Mouse (Mus musculus): ENCODE measurements at regions not wholly inside any gene's neighbourhood (a gene's known extent, or its start where the extent isn't known, plus 50 kb on each side); places are given as distances from the start of the nearest gene placed in this dataset.
A peak's percentile ranks its signal among the peaks of the same experiment; 100 is the strongest.

GRCm38 (mm10) chr2:179216773-179217172 is 225.5 kb upstream of the Cdh4 start:
- no peak for ATAC-seq (ENCODE audit: low TSS enrichment)

DNA sequence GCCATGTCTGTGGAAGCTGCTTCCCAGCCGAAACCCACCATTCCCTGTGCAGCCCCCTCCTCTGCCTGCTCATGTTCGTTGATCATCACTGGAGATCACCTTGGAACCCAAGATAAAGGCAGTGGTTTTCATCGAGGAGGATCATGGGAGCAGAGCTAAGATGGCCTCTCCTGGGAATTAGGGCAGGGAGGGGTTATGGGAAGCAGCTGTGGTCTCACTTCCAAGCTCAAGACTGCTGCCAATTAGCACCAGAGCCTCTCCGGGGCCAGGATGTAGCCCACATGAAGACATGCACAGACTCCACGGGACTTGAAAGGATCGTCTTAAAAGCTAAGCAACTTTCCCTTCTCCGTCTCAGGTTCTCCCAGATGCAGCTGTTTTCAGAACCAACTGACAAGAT is 214.1 kb upstream of the Cdh4 start:
- ATAC-seq (ENCODE audit: low TSS enrichment) = no peak

- no peak for ATAC-seq (ENCODE audit: low TSS enrichment)
Measured at GRCm38 (mm10) chr2:179231708-179232354, 210.4 kb upstream of the Cdh4 start.

- peak; percentile 96 for ATAC-seq (ENCODE audit: low TSS enrichment)
Measured at GRCm38 (mm10) chr2:179238166-179238565, 204.1 kb upstream of the Cdh4 start.

- no peak for ATAC-seq (ENCODE audit: low TSS enrichment)
Measured at GRCm38 (mm10) chr2:179260892-179261291, 181.3 kb upstream of the Cdh4 start.

DNA sequence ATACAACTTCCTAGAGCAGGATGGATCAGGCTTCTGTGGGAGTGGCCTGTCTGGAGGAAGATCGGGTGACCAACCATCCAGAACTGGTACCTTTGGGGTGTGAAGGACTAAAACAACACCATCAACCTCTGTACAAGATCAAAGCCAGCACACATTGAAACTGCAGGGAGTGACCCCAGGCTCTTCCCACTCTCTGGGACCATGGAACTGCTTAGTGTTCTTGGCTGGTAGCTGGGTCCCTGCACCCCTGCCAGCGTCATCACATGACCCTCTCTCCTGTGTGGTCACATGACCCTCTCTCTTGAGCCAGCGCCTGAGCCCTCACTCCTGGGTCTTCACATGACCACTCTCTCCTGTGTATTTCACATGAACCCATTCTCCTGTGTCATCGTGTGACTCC is 178.3 kb upstream of the Cdh4 start:
- no peak for ATAC-seq (ENCODE audit: low TSS enrichment)

DNA sequence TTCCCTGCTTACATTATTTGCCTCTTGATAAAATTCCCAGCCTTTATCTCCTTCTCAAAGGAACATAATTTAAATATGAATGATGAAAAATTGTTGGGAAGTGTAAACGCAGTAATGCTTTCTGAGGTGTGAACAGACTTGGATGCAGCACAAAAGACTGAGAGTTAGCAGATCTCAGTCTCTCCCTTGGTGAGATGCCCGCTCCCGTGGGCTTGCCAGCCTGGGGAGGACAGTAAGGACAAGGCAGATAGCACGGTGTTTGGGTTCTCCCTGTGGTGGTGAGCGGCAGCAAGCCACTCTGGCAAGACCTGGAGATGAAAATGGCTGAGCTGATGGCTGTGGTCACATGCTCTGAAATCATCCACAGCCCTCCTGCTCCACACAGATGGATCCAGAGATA is 176.8 kb upstream of the Cdh4 start:
- peak; percentile 78 for ATAC-seq (ENCODE audit: low TSS enrichment)

GRCm38 (mm10) chr2:179277204-179277886 is 164.9 kb upstream of the Cdh4 start:
- ATAC-seq (ENCODE audit: low TSS enrichment) = peak; percentile 55; the same call in 1 of the 2 replicates

DNA sequence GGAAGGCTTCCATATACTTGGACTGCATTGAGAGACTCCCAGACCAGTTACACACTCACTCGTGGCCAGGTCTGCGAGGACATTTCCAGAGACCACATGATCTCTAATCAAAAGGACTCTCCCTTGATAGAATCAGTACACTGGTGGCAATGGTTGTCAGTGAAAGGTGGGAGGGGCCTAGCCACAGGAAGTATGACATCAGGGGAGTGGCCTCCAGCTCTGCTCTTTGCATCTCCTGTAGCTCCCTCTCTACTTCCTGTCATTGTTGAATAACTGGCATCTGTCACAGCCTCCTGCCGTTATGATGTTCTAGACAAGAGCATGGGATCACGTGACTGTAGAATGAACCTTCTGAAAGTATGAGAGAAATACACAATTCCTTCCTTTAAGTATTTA is 164.3 kb upstream of the Cdh4 start:
- no peak for ATAC-seq (ENCODE audit: low TSS enrichment)

DNA sequence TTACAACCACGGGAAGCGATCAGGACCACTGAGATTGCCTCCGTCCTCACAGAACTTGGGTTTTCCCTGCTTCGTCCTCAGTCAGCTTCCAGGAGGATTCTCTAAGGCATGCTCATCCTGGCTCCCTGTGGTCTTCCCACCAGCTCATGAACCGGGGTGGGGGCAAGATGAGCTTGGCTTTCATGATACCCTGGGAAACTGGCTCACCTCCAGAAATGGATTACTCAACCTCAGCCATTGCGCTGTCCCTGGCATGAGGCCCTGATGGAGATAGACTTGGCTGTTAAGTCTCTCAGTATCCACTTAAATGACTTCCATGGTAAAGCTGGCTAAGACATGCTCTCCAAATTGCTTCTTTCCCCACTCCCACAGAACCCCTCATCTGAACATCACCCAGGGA is 160.0 kb upstream of the Cdh4 start:
- no peak for ATAC-seq (ENCODE audit: low TSS enrichment)

GRCm38 (mm10) chr2:179290394-179290793 is 151.8 kb upstream of the Cdh4 start:
- ATAC-seq (ENCODE audit: low TSS enrichment) = no peak

DNA sequence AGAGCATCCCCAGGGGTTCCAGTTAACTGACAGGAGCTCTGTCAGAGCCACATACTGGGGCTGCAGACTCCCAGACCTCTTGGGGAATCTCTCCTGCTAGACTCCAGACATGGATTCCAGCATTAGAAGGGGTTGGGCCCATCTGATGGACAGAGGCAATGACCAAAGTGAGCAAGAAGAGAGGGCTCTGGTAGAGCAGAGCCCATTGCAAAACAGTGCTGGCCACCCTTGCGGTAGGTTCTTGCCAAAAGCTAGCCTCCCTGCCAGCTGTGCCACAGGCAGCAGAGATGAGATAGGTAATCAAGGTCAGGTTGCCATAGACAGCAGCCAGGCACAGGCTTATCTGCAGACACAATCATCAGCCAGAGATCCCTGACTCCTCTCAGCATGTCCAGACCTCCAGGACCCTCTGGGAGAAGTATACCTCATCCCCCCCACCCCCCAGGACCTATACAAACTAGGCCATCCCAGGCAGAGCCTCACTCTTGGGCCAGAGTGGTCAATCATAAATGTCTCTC is 151.1 kb upstream of the Cdh4 start:
- ATAC-seq (ENCODE audit: low TSS enrichment) = no peak

DNA sequence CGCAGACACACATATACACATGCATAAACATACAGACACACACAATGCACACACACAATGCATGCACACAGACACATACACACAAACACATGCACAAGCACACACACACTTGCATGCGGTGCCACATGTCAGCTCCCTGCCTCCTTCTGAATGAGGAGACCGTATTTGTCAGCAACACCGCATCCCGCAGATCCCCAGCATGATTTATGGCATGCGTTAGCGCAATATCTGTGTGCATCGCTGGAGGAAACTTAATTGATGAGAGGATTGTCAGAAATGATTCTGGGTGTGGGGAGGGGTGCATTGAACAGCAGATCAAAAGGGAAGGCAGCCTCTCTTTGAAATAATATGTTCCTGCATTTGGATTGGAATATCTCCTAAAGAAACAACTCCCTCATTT is 150.3 kb upstream of the Cdh4 start:
- no peak for ATAC-seq (ENCODE audit: low TSS enrichment)

DNA sequence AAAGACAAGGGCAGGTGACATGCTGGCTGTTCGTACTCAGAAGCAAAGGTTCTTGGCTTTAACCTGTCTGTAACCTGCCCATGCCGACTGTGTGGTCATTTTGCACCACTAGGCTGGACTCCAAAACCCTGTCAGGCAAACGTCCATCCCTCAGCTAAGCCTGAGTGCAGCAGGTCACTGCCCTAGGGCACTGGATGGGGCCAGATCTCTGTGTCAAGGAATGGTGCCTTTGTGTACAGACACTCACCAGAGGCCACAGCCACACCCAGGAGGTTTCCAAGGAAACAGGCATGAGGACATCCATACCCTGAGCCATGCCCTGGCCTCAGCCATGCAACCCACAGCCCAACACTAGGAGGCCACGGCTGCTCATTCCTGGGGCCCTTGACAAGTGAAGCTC is 149.7 kb upstream of the Cdh4 start:
- no peak for ATAC-seq (ENCODE audit: low TSS enrichment)

DNA sequence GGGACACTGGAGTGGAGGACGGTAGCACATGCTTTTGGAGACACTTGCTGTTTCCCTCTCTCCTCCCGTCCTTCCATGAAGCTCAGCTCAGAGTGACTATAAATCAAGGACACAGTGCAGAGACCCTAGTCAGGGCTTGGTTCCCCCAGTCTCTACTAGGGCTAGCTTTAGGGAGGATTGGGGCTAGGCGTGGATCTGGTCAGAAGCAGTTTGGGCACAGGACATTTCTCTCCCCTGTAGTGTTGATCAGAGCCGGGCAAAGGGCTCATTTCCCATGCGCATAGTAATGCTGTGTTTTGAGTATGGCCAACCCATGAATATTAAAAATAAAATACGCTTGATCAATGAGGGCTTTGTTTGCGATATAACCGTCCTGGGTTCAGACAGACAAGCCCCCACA is 149.1 kb upstream of the Cdh4 start:
- no peak for ATAC-seq (ENCODE audit: low TSS enrichment)

DNA sequence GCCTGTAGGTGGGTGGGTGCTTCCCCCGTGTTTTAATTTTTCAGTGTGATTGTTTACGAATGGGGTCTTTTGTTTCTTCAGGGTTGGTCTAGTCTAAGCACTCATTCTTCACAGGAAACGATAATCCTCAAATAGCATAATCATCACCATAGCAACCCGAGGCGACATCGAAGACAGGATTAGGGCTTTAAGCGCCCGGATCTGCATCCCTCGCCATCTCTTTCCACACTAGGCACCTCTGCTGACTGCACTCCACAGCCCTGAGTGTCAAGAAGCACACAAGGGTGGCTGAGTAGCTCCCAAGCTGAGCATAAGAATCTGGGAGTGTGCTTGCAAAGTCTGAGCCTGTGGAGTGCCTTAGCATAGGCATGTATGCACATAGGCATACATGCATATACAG is 145.2 kb upstream of the Cdh4 start:
- no peak for ATAC-seq (ENCODE audit: low TSS enrichment)

- ATAC-seq (ENCODE audit: low TSS enrichment) = no peak
Measured at GRCm38 (mm10) chr2:179303765-179304164, 138.5 kb upstream of the Cdh4 start.

DNA sequence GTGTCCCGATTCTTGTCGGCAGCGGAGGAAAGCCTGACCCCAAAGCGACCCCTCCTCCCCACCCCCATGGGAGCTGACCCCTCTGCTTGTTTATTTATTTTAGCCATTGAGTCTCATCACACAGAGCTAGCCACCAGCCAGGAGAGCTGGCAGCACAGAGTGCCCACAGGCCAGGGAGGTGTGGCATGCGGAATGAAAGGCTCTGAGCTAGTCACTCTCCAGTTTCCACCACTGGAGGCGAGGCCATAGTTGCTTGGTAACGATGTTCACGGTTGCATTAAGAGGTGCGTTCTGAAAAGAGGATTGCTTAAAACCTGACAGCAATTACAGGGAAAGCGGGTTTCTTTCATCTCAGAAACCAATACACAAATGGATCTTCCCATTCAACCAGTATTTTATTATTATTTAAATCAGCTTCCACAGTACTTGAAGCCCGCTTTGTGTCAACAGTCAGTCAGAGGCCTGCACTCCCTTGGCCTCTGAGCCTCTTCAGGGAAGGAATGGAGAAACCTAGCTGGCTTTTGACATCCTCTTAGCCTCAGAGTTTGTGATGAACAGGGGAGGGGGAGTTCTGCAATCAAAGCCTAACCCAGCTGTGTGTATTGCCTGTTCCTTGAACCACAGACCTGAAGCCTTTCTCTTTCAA is 134.8 kb upstream of the Cdh4 start:
- ATAC-seq (ENCODE audit: low TSS enrichment) = no peak

GRCm38 (mm10) chr2:179307932-179308303 is 134.3 kb upstream of the Cdh4 start:
- no peak for ATAC-seq (ENCODE audit: low TSS enrichment)

- ATAC-seq (ENCODE audit: low TSS enrichment) = no peak
Measured at GRCm38 (mm10) chr2:179318046-179318445, 124.2 kb upstream of the Cdh4 start.

DNA sequence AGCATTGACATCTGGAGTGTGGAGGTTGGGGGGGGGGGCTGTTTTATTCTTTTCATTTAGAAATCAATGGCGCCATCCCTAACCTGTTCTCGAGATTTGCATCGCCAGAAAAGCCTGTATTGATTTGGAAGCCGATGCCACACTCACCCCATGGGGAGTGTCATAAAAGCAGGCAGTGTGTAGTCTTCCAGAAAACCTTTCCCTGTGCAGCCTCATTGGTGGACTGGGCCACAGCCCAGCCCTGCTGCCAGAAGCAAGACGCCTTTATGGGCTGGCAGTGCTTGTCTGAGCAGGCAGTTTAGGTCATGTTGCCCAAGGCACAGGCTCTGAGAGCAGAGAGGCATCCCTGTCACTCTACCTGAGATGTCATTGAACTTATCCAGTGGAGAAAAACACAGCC is 117.0 kb upstream of the Cdh4 start:
- no peak for ATAC-seq (ENCODE audit: low TSS enrichment)

- no peak for ATAC-seq (ENCODE audit: low TSS enrichment)
Measured at GRCm38 (mm10) chr2:179332872-179333489, 109.2 kb upstream of the Cdh4 start.

- ATAC-seq (ENCODE audit: low TSS enrichment) = no peak
Measured at GRCm38 (mm10) chr2:179333587-179333986, 108.6 kb upstream of the Cdh4 start.

Data from frontal cortex, adult (tissue).